ENCODE assay signal across 10 mouse cellular contexts in the genomic region with DNA sequence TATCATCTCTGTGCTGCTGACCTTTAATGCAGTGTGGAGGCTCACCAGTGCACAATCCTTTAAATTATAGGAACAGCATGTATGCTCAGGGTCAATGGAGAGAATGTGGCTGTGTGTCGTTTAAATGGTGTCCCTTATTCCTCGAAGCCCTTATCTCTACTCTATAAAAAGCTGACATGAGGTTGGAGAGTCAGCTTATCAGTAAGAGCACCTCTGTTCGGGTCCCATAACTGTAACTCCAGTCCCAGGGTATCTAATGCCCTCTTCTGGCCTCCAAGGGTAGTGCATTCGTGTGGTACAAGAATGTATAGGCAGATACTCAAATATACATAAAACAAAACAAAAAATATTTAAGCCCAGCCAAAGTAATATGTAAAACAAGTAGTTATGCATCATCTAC. TPM values are rescaled to one million over a fixed set of nuclear protein-coding genes. Genes with fewer than 3 reads are reported as not detected.
DNase-seq lines count a peak whose midpoint lies in the region; ATAC-seq and TF ChIP-seq lines count a peak whose summit lies in the region.
"Had no signal": no experiment of that assay in that cellular context is flagged by ENCODE, and none has a peak within 500 bp of the region (broad histone marks: within the 10 kb centered on the region; RNA-seq: fewer than 3 reads in every experiment).

No protein-coding gene starts in this region.

- 62% methylated on average over 4 of the region's 4 CpGs for WGBS in heart, embryonic 10.5 days
- 75% methylated on average over 4 of the region's 4 CpGs for WGBS in liver, adult 2 months
- WGBS in liver, embryonic 12.5 days (ENCODE audit: insufficient replicate concordance) = 38% methylated on average over 4 of the region's 4 CpGs
- 84% methylated on average over 4 of the region's 4 CpGs for WGBS in thymus, adult 2 months
- 75% methylated on average over 4 of the region's 4 CpGs for WGBS in stomach, postnatal 0 days

- no peak for TF ChIP-seq POLR2A in liver, adult 2 months (IDR thresholded peaks at IDR 0.05; ENCODE audit: extremely low read depth, insufficient read depth, low read length)
- no peak for TF ChIP-seq POLR2A in thymus, adult 2 months (IDR thresholded peaks at IDR 0.05; ENCODE audit: control insufficient read depth, extremely low read depth, insufficient read depth, low read length, poor library complexity)

- H3K4me1 ChIP-seq in heart, embryonic 10.5 days = no peaks in the 10 kb centered on the region
- H3K4me1 ChIP-seq in liver, adult 2 months (ENCODE audit: control insufficient read depth, insufficient read depth, low read length) = no peaks in the 10 kb centered on the region
- H3K4me1 ChIP-seq in liver, embryonic 12.5 days = no peaks in the 10 kb centered on the region
- H3K4me1 ChIP-seq in thymus, adult 2 months (replicated peaks; ENCODE audit: control insufficient read depth, insufficient read depth, low read length) = peaks cover 4% of the 10 kb centered on the region
- no peaks in the 10 kb centered on the region for H3K4me1 ChIP-seq in stomach, postnatal 0 days (replicated peaks; ENCODE audit: control insufficient read depth, insufficient read depth)

- no peaks in the 10 kb centered on the region for H3K27me3 ChIP-seq in heart, embryonic 10.5 days (ENCODE audit: insufficient read depth, poor library complexity, severe bottlenecking)
- H3K27me3 ChIP-seq in liver, adult 2 months (ENCODE audit: control insufficient read depth, insufficient read depth, low read length) = no peaks in the 10 kb centered on the region
- H3K27me3 ChIP-seq in liver, embryonic 12.5 days (replicated peaks) = no peaks in the 10 kb centered on the region
- no peaks in the 10 kb centered on the region for H3K27me3 ChIP-seq in thymus, adult 2 months (ENCODE audit: control insufficient read depth, insufficient read depth, low read length)
- no peaks in the 10 kb centered on the region for H3K27me3 ChIP-seq in stomach, postnatal 0 days (ENCODE audit: control insufficient read depth, insufficient read depth, low read length)

- 0 out of 2 replicates have a peak, but pooled peaks have one; percentile 5 for TF ChIP-seq CTCF in liver, adult 2 months (IDR thresholded peaks at IDR 0.05; ENCODE audit: low read depth, low read length)
- no peak for TF ChIP-seq CTCF in thymus, adult 2 months (IDR thresholded peaks at IDR 0.05; ENCODE audit: borderline replicate concordance, control insufficient read depth, extremely low read depth, insufficient read depth, low read length, poor library complexity)
- TF ChIP-seq CTCF in stomach, postnatal 0 days (IDR thresholded peaks at IDR 0.05; ENCODE audit: low read depth) = peak; percentile 33

- no peak overlapping the region for H3K4me2 ChIP-seq in liver, embryonic 12.5 days
- no peak overlapping the region for H3K4me2 ChIP-seq in stomach, postnatal 0 days (replicated peaks; ENCODE audit: low read depth)

- no peak for TF ChIP-seq EP300 in stomach, postnatal 0 days (optimal IDR thresholded peaks at IDR 0.05)

- peak; percentile 36 for DNase-seq in heart, adult 11 months
- DNase-seq in heart, embryonic 10.5 days (ENCODE audit: low spot score) = no peak
- DNase-seq in liver, adult 2 months (ENCODE audit: extremely low read depth, low read depth, low spot score) = no peak
- peak; percentile 45 for DNase-seq in thymus, postnatal 4 days
- no peak for DNase-seq in thymus, adult 2 months
- no peak for DNase-seq in stomach, postnatal 0 days (ENCODE audit: low spot score)
- no peak for DNase-seq in spleen, postnatal 36 days (ENCODE audit: low spot score in 2 of 2)
- DNase-seq: heart, postnatal 36 days had no signal

- H3K4me3 ChIP-seq in heart, embryonic 10.5 days = no peak overlapping the region
- no peak overlapping the region for H3K4me3 ChIP-seq in liver, adult 2 months (ENCODE audit: insufficient read depth, low read depth, low read length)
- H3K4me3 ChIP-seq in liver, embryonic 12.5 days = no peak overlapping the region
- no peak overlapping the region for H3K4me3 ChIP-seq in thymus, adult 2 months (ENCODE audit: control insufficient read depth, insufficient read depth, low read length)
- no peak overlapping the region for H3K4me3 ChIP-seq in stomach, postnatal 0 days (ENCODE audit: low read depth, low read length)

- H3K27ac ChIP-seq in heart, embryonic 10.5 days = no peak overlapping the region
- no peak overlapping the region for H3K27ac ChIP-seq in liver, adult 2 months (replicated peaks; ENCODE audit: insufficient read depth, low read depth, low read length)
- H3K27ac ChIP-seq in liver, embryonic 12.5 days = no peak overlapping the region
- no peak overlapping the region for H3K27ac ChIP-seq in thymus, adult 2 months (ENCODE audit: control insufficient read depth, insufficient read depth, low read length)
- H3K27ac ChIP-seq in stomach, postnatal 0 days (replicated peaks) = no peak overlapping the region
- H3K27ac ChIP-seq: macrophage had no signal

- no peak for ATAC-seq in liver, embryonic 12.5 days
- ATAC-seq in stomach, postnatal 0 days (ENCODE audit: low FRiP score, low TSS enrichment) = no peak

- H3K9me3 ChIP-seq in heart, embryonic 10.5 days = no peaks in the 10 kb centered on the region
- H3K9me3 ChIP-seq in liver, embryonic 12.5 days (replicated peaks) = no peaks in the 10 kb centered on the region
- H3K9me3 ChIP-seq in stomach, postnatal 0 days (ENCODE audit: control insufficient read depth, low read length) = no peaks in the 10 kb centered on the region

- H3K79me2 ChIP-seq in liver, adult 2 months (ENCODE audit: control insufficient read depth, insufficient read depth, low read length) = no peaks in the 10 kb centered on the region

- no peak overlapping the region for H3K9ac ChIP-seq in liver, adult 2 months (ENCODE audit: low read depth, low read length)
- no peak overlapping the region for H3K9ac ChIP-seq in liver, embryonic 12.5 days
- no peak overlapping the region for H3K9ac ChIP-seq in stomach, postnatal 0 days (ENCODE audit: low read length)

- H3K36me3 ChIP-seq in heart, embryonic 10.5 days = no peaks in the 10 kb centered on the region
- no peaks in the 10 kb centered on the region for H3K36me3 ChIP-seq in liver, adult 2 months (ENCODE audit: control insufficient read depth, insufficient read depth, low read length)
- no peaks in the 10 kb centered on the region for H3K36me3 ChIP-seq in liver, embryonic 12.5 days
- H3K36me3 ChIP-seq in thymus, adult 2 months (ENCODE audit: control insufficient read depth, insufficient read depth, low read length) = no peaks in the 10 kb centered on the region
- H3K36me3 ChIP-seq in stomach, postnatal 0 days (ENCODE audit: control insufficient read depth, insufficient read depth, low read length) = no peaks in the 10 kb centered on the region

RNA-seq across cellular contexts. Expression of gene Dnah6, which starts 16.5 kb away (rescaled TPM):
- polyA plus RNA-seq in heart, embryonic 10.5 days (2016; fragmentation: Nextera tagmentation; extraction: Ambion mirVana) = 0.01 and 0.05 TPM in 2 replicates
- total RNA-seq in liver, adult 2 months (2014; rRNA removed) = not detected in 2 replicates
- polyA plus RNA-seq in liver, adult 2 months (2012; rRNA removed) = not detected in 2 replicates
- 0.02 TPM in 2 replicates for polyA plus RNA-seq in liver, embryonic 12.5 days (2016; fragmentation: Nextera tagmentation; extraction: Ambion mirVana)
- 0.09 and 0.11 TPM in 2 replicates for polyA plus RNA-seq in thymus, adult 2 months (2012; rRNA removed)
- polyA plus RNA-seq in stomach, postnatal 0 days (2015; fragmentation: Nextera tagmentation; extraction: Ambion mirVana) = 0.01 and 0.02 TPM in 2 replicates
- polyA plus RNA-seq: macrophage had no signal

RNA-seq across cellular contexts. Expression of gene Suclg1, which starts 43.2 kb away (rescaled TPM):
- 241 and 269 TPM in 2 replicates for polyA plus RNA-seq in heart, embryonic 10.5 days (2016; fragmentation: Nextera tagmentation; extraction: Ambion mirVana)
- total RNA-seq in liver, adult 2 months (2014; rRNA removed) = 140 and 163 TPM in 2 replicates
- polyA plus RNA-seq in liver, adult 2 months (2012; rRNA removed) = 136 and 186 TPM in 2 replicates
- 132 and 137 TPM in 2 replicates for polyA plus RNA-seq in liver, embryonic 12.5 days (2016; fragmentation: Nextera tagmentation; extraction: Ambion mirVana)
- 59.5 and 61.2 TPM in 2 replicates for polyA plus RNA-seq in thymus, adult 2 months (2012; rRNA removed)
- polyA plus RNA-seq in stomach, postnatal 0 days (2015; fragmentation: Nextera tagmentation; extraction: Ambion mirVana) = 198 and 205 TPM in 2 replicates

Comparison
In these comparisons a context has a peak if more than half of its experiments do, and no peak if none do; other contexts are left out.
1. DNase-seq: peak in heart, adult 11 months (single experiment) and thymus, postnatal 4 days (single experiment); none in heart, embryonic 10.5 days (single experiment), liver, adult 2 months (single experiment), thymus, adult 2 months (single experiment), stomach, postnatal 0 days (single experiment) and spleen, postnatal 36 days (0 of 2).